Mouse (Mus musculus) lung, adult 2 months (tissue): ENCODE data around the gene Sgpl1. TPM values are rescaled to one million over a fixed set of nuclear protein-coding genes. Genes with fewer than 3 reads are reported as not detected.

ENCODE experiments used
- DNase-seq: peaks from one replicate; pipeline ENCODE4 v3.0.0; 2022
- H3K4me1 ChIP-seq: fragments of 200-500 bp; 2 replicates; pipeline ENCODE4 v1.6.1; 2011; ENCODE audit warnings: low read length; ENCODE audit not compliant: control insufficient read depth, insufficient read depth
- H3K4me3 ChIP-seq: fragments of 200-500 bp; replicated peaks from 2 replicates; pipeline ENCODE3; 2011; ENCODE audit warnings: low read depth, mild to moderate bottlenecking, control low read depth, low read length; ENCODE audit errors: extremely low read depth
- CTCF ChIP-seq: fragments of 200-500 bp; IDR thresholded peaks from 2 replicates; pipeline ENCODE4 v1.5.1; 2011; ENCODE audit warnings: mild to moderate bottlenecking, low read length, control low read depth; ENCODE audit not compliant: insufficient read depth
- POLR2A ChIP-seq: fragments of 200-500 bp; IDR thresholded peaks from 2 replicates; pipeline ENCODE4 v1.6.1; 2011; ENCODE audit warnings: low read depth, mild to moderate bottlenecking, control low read depth, low read length, borderline replicate concordance; ENCODE audit errors: extremely low read depth
- WGBS: fragments of 180-500 bp; shearing (Covaris S2); methylation state at CpG from one replicate; pipeline ENCODE4 v1.1.7; 2018; 5-methylcytosine and 5-hydroxymethylcytosine counted together
- polyA plus RNA-seq: library from polyadenylated mRNA; depleted of rRNA; stranded (reverse); fragments of >200 nt; gene quantifications from 2 replicates; pipeline ENCODE4 v1.2.3, GENCODE M21; 2012

The Sgpl1 gene
- polyA plus RNA-seq, 1 experiment: 29.2 TPM

- WGBS: 12% methylated on average over 24 of the region's 24 CpGs
- DNase-seq: no peak
- Histone ChIP-seq H3K4me1 (no peaks in the 10 kb centered on the region), H3K4me3 (no peak overlapping the region)
- no peak for TF ChIP-seq POLR2A
Observed at GRCm38 (mm10) chr10:61175442-61176204, 28.1 kb upstream of the Sgpl1 start.

DNA sequence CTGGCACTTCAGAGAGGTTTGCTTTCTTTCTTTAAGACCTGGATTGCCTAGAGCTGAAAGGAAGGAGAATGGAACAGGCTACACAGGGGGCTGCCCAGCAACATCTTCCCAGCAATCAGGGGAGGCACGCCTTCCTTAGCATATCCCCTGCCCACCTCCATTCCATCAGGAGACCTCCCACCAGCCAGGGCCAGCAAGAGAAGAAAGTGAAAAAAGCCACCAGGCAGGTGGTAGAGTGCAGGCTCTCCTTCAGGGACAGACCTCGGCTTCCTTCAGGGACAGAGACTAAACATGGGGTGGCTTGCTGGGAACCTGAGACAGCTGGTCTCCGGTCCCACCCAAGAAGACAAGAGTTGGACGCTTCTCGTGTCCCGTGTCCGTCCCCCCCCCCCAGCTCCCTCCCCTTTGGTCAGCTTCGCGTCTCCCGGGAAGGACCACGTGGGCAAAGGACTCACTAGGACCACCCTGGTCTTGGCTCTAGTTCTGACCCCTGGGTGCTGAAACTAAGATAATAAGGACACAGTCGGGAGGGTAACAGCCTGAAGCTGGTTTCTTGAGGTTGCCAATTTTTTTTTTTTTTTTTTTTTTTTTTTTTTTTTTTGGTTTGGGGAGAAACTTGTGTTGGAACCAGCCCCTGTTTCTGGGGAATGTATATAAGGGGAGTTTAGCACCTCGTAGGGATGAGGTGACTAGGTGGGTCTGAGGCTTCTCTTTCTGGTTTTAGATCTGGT, 27.4 kb upstream of the Sgpl1 start:
- TF ChIP-seq POLR2A (no peak), CTCF (no peak)
- no peak for DNase-seq
- Histone ChIP-seq H3K4me1 (no peaks in the 10 kb centered on the region), H3K4me3 (no peak overlapping the region)
- 27% methylated on average over 13 of the region's 13 CpGs for WGBS

DNA sequence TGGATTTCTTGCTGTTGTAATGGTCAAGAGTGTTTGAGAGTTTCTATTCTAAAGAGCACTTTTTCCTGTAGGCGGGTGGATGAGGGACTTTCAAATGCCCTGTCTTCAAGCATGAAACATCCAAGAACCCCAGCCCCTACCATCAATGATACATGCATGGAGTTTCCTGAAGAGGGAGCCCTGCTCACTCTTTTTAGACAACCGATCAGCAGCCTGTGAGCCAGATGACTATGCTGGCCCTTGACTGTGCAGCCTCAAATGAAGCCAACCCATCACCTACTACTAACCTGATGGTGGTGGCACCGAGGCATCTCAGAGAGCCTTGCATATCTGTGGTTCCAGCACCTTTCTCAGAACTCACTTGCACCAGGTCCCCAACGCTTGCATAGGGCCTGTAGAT, 25.0 kb upstream of the Sgpl1 start:
- WGBS: 84% methylated on average over 4 of the region's 4 CpGs

DNA sequence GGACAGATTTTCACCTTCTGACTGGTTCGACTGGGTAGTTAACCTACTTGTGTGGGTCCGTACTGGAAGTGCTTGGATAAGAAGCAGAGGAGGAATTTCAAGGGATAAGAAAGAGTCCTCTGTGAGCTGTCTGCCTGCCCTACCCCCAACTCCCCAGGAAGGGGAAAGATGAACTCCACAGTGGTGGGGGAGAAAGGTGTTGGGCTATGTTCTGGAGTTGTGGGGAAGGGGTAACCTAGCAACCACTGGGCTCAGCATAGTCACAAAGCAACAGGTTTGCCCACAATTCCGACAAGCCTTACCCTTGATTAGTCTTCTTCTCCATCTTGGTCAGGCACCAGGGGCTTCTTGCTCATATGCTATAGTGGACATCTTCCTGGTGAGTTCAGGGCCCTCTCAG, 24.2 kb upstream of the Sgpl1 start, which contains the start of gene Tbata:
Gene Tbata, plus strand, starts transcription at position 301 of the 400 bp plus-strand sequence.
- 58% methylated on average over 3 of the region's 3 CpGs for WGBS
- H3K4me3 ChIP-seq: no peak within 1 kb of the TSS
- TF ChIP-seq CTCF (no peak), POLR2A (no peak)

More for the DNA sequence above, 25.0 kb upstream of the Sgpl1 start:
- DNase-seq: no peak
- TF ChIP-seq POLR2A: no peak
- H3K4me3 ChIP-seq: no peak overlapping the region
- H3K4me1 ChIP-seq: no peaks in the 10 kb centered on the region

GRCm38 (mm10) chr10:61168393-61168792, 20.9 kb upstream of the Sgpl1 start:
- TF ChIP-seq CTCF: no peak
- TF ChIP-seq POLR2A: no peak
- WGBS: 55% methylated on average over 2 of the region's 2 CpGs
- no peak for DNase-seq

More for the DNA sequence above, 24.2 kb upstream of the Sgpl1 start, which contains the start of gene Tbata:
- no peak for DNase-seq
- no peaks in the 10 kb centered on the region for H3K4me1 ChIP-seq

GRCm38 (mm10) chr10:61167333-61168096, 20.0 kb upstream of the Sgpl1 start:
- H3K4me1 ChIP-seq: no peaks in the 10 kb centered on the region
- TF ChIP-seq POLR2A: no peak
- no peak for TF ChIP-seq CTCF
- no peak overlapping the region for H3K4me3 ChIP-seq
- 43% methylated on average over 9 of the region's 9 CpGs for WGBS
- no peak for DNase-seq

More at GRCm38 (mm10) chr10:61168393-61168792, 20.9 kb upstream of the Sgpl1 start:
- Histone ChIP-seq H3K4me1 (no peaks in the 10 kb centered on the region), H3K4me3 (no peak overlapping the region)

- TF ChIP-seq POLR2A (no peak), CTCF (no peak)
- Histone ChIP-seq H3K4me3 (no peak overlapping the region), H3K4me1 (no peaks in the 10 kb centered on the region)
- WGBS: 60% methylated on average over 3 of the region's 3 CpGs
- no peak for DNase-seq
Observed at GRCm38 (mm10) chr10:61162366-61162765, 14.9 kb upstream of the Sgpl1 start.

GRCm38 (mm10) chr10:61160671-61161070, 13.2 kb upstream of the Sgpl1 start:
- 62% methylated on average over 4 of the region's 4 CpGs for WGBS
- DNase-seq: no peak
- Histone ChIP-seq H3K4me1 (no peaks in the 10 kb centered on the region), H3K4me3 (no peak overlapping the region)
- TF ChIP-seq CTCF (no peak), POLR2A (no peak)

- 61% methylated on average over 7 of the region's 7 CpGs for WGBS
- TF ChIP-seq POLR2A (no peak), CTCF (no peak)
- Histone ChIP-seq H3K4me1 (no peaks in the 10 kb centered on the region), H3K4me3 (no peak overlapping the region)
- no peak for DNase-seq
Observed at GRCm38 (mm10) chr10:61160089-61160488, 12.6 kb upstream of the Sgpl1 start.
